Comparison of ENCODE assay signal across 13 mouse cellular contexts in the genomic region with DNA sequence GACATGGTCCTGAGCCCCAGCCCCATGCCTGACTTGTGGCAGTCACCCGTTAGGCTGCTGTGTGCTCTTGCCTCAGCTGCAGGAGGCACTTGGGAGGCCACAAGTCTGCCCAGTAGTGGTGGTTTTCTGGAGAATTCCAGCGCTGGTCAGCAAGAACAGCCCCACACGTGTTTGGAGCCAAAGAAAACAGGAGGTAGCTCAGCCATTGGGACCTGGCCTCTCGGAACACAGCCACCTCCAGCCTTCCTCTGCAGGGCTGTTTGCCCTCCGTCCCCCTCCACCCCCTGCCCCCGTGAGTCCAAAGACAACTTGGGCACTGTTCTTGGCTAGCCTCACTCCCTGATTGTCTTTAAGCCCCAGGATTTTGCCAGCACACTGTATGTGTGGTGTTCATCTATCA. TPM values are rescaled to one million over a fixed set of nuclear protein-coding genes. Genes with fewer than 3 reads are reported as not detected.
DNase-seq lines count a peak whose midpoint lies in the region; ATAC-seq and TF ChIP-seq lines count a peak whose summit lies in the region.
"Had no signal": no experiment of that assay in that cellular context is flagged by ENCODE, and none has a peak within 500 bp of the region (broad histone marks: within the 10 kb centered on the region; RNA-seq: fewer than 3 reads in every experiment).

No protein-coding gene starts in this region.

- H3K36me3 ChIP-seq in heart, embryonic 12.5 days = no peaks in the 10 kb centered on the region
- no peaks in the 10 kb centered on the region for H3K36me3 ChIP-seq in limb, embryonic 11.5 days (ENCODE audit: control insufficient read depth, insufficient read depth, low read length)
- no peaks in the 10 kb centered on the region for H3K36me3 ChIP-seq in limb, embryonic 10.5 days
- no peaks in the 10 kb centered on the region for H3K36me3 ChIP-seq in lung, postnatal 0 days (ENCODE audit: insufficient read depth, low read length)
- H3K36me3 ChIP-seq: liver, embryonic 13.5 days; midbrain, embryonic 10.5 days had no signal

- no peak overlapping the region for H3K4me3 ChIP-seq in heart, embryonic 12.5 days
- H3K4me3 ChIP-seq in limb, embryonic 11.5 days (ENCODE audit: low read depth, low read length) = no peak overlapping the region
- H3K4me3 ChIP-seq in limb, embryonic 10.5 days = no peak overlapping the region
- no peak overlapping the region for H3K4me3 ChIP-seq in lung, postnatal 0 days (ENCODE audit: low read depth, low read length)
- H3K4me3 ChIP-seq: liver, embryonic 13.5 days; midbrain, embryonic 10.5 days had no signal

- no peak for TF ChIP-seq EP300 in lung, postnatal 0 days (IDR thresholded peaks at IDR 0.05)

- peaks cover 58% of the 10 kb centered on the region for H3K4me1 ChIP-seq in heart, embryonic 12.5 days (replicated peaks)
- H3K4me1 ChIP-seq in limb, embryonic 11.5 days (ENCODE audit: control insufficient read depth, insufficient read depth, low read length) = peaks cover 30% of the 10 kb centered on the region
- peaks cover 54% of the 10 kb centered on the region for H3K4me1 ChIP-seq in limb, embryonic 10.5 days
- peaks cover 9% of the 10 kb centered on the region; the same call in 1 of the 2 replicates for H3K4me1 ChIP-seq in lung, postnatal 0 days (ENCODE audit: insufficient read depth, low read depth, low read length)

- peaks cover 56% of the 10 kb centered on the region for H3K27me3 ChIP-seq in heart, embryonic 12.5 days (replicated peaks)
- peaks cover 54% of the 10 kb centered on the region for H3K27me3 ChIP-seq in limb, embryonic 11.5 days (ENCODE audit: control insufficient read depth, insufficient read depth, low read length)
- H3K27me3 ChIP-seq in limb, embryonic 10.5 days (ENCODE audit: low read depth, poor library complexity, severe bottlenecking) = peaks cover 71% of the 10 kb centered on the region
- peaks cover 44% of the 10 kb centered on the region for H3K27me3 ChIP-seq in lung, postnatal 0 days (replicated peaks; ENCODE audit: insufficient read depth, low read length)

- peak; percentile 54 for ATAC-seq in heart, embryonic 12.5 days (ENCODE audit: insufficient number of reproducible peaks, low FRiP score)
- no peak for ATAC-seq in limb, embryonic 11.5 days (ENCODE audit: insufficient number of reproducible peaks, low FRiP score, low TSS enrichment, low read depth)
- ATAC-seq in lung, postnatal 0 days = no peak
- ATAC-seq: CD4-positive, CD25-positive, alpha-beta regulatory T cell, adult 4 months; hindbrain, postnatal 0 days had no signal

- TF ChIP-seq CTCF in lung, postnatal 0 days (IDR thresholded peaks at IDR 0.05) = no peak

- intact Hi-C loops in heart, postnatal 10 days (cut with DNase I) = no loop called here

- H3K9ac ChIP-seq in heart, embryonic 12.5 days = no peak overlapping the region
- H3K9ac ChIP-seq in limb, embryonic 11.5 days (ENCODE audit: low read length) = no peak overlapping the region
- H3K9ac ChIP-seq in lung, postnatal 0 days (replicated peaks; ENCODE audit: low read depth) = no peak overlapping the region
- H3K9ac ChIP-seq: liver, embryonic 13.5 days had no signal

- no peaks in the 10 kb centered on the region for H3K9me3 ChIP-seq in heart, embryonic 12.5 days (replicated peaks)
- H3K9me3 ChIP-seq in limb, embryonic 11.5 days (ENCODE audit: control insufficient read depth, low read length) = no peaks in the 10 kb centered on the region
- no peaks in the 10 kb centered on the region for H3K9me3 ChIP-seq in limb, embryonic 10.5 days (replicated peaks)
- no peaks in the 10 kb centered on the region for H3K9me3 ChIP-seq in lung, postnatal 0 days (ENCODE audit: low read length)
- H3K9me3 ChIP-seq: midbrain, embryonic 10.5 days had no signal

- DNase-seq in heart, postnatal 10 days = no peak
- peak; percentile 24 for DNase-seq in limb, embryonic 11.5 days (ENCODE audit: low spot score)
- DNase-seq in limb, embryonic 10.5 days (ENCODE audit: low spot score) = no peak
- DNase-seq in kidney, postnatal 10 days = peak; percentile 52
- DNase-seq in cerebellum, adult 11 months = no peak
- no peak for DNase-seq in lung, postnatal 0 days (ENCODE audit: low spot score)
- DNase-seq: gastrocnemius, postnatal 36 days; liver, embryonic 13.5 days; lung, postnatal 14 days had no signal

- 26% methylated on average over 6 of the region's 6 CpGs for WGBS in heart, embryonic 12.5 days
- WGBS in limb, embryonic 11.5 days = 47% methylated on average over 6 of the region's 6 CpGs
- 41% methylated on average over 6 of the region's 6 CpGs for WGBS in limb, embryonic 10.5 days
- WGBS in lung, postnatal 0 days = 30% methylated on average over 6 of the region's 6 CpGs

- H3K27ac ChIP-seq in heart, embryonic 12.5 days (ENCODE audit: poor library complexity, severe bottlenecking) = peak overlapping the region; percentile 65; the same call in 1 of the 2 replicates
- no peak overlapping the region for H3K27ac ChIP-seq in limb, embryonic 11.5 days (replicated peaks; ENCODE audit: low read depth, low read length)
- H3K27ac ChIP-seq in limb, embryonic 10.5 days = no peak overlapping the region; the same call in 1 of the 2 replicates
- H3K27ac ChIP-seq in lung, postnatal 0 days (ENCODE audit: low read length) = no peak overlapping the region
- H3K27ac ChIP-seq: hindbrain, postnatal 0 days; liver, embryonic 13.5 days; midbrain, embryonic 10.5 days had no signal

- H3K4me2 ChIP-seq in heart, embryonic 12.5 days = no peak overlapping the region
- no peak overlapping the region for H3K4me2 ChIP-seq in limb, embryonic 11.5 days (ENCODE audit: low read depth, severe bottlenecking)
- no peak overlapping the region for H3K4me2 ChIP-seq in lung, postnatal 0 days (replicated peaks; ENCODE audit: low read depth, low read length)
- H3K4me2 ChIP-seq: liver, embryonic 13.5 days had no signal

RNA-seq across cellular contexts. Expression of a gene that starts 1.4 kb away (rescaled TPM):
- 2.7 and 3.6 TPM in 2 replicates for polyA plus RNA-seq in heart, embryonic 12.5 days (2016; fragmentation: Nextera tagmentation; extraction: Ambion mirVana)
- 1 to 10 TPM; 2.4 to 3.4 TPM for total RNA-seq in heart, postnatal 10 days (2021)
- polyA plus RNA-seq in limb, embryonic 11.5 days (2014; fragmentation: Nextera tagmentation; extraction: Ambion mirVana) = 0.43 and 0.50 TPM in 2 replicates
- 0.08 and 0.35 TPM in 2 replicates for polyA plus RNA-seq in limb, embryonic 10.5 days (2016; fragmentation: Nextera tagmentation; extraction: Ambion mirVana)
- polyA plus RNA-seq in lung, postnatal 0 days (2015; fragmentation: Nextera tagmentation; extraction: Ambion mirVana) = 0.13 and 0.29 TPM in 2 replicates

RNA-seq across cellular contexts. Expression of a gene that starts 18.9 kb away (rescaled TPM):
- polyA plus RNA-seq in heart, embryonic 12.5 days (2016; fragmentation: Nextera tagmentation; extraction: Ambion mirVana) = 24.5 and 25.5 TPM in 2 replicates
- 10 to 100 TPM; 40.8 to 48.8 TPM for total RNA-seq in heart, postnatal 10 days (2021)
- polyA plus RNA-seq in limb, embryonic 11.5 days (2014; fragmentation: Nextera tagmentation; extraction: Ambion mirVana) = 23.2 and 25.1 TPM in 2 replicates
- polyA plus RNA-seq in limb, embryonic 10.5 days (2016; fragmentation: Nextera tagmentation; extraction: Ambion mirVana) = 25.6 and 26.7 TPM in 2 replicates
- polyA plus RNA-seq in lung, postnatal 0 days (2015; fragmentation: Nextera tagmentation; extraction: Ambion mirVana) = 10.4 and 11.1 TPM in 2 replicates

RNA-seq across cellular contexts. Expression of a gene that starts 42.3 kb away (rescaled TPM):
- polyA plus RNA-seq in heart, embryonic 12.5 days (2016; fragmentation: Nextera tagmentation; extraction: Ambion mirVana) = 2.1 TPM in 2 replicates
- under 1 TPM in 1 of 2 experiments, not detected in 1; 0.20 TPM for total RNA-seq in heart, postnatal 10 days (2021)
- polyA plus RNA-seq in limb, embryonic 11.5 days (2014; fragmentation: Nextera tagmentation; extraction: Ambion mirVana) = 2.9 and 4.2 TPM in 2 replicates
- polyA plus RNA-seq in limb, embryonic 10.5 days (2016; fragmentation: Nextera tagmentation; extraction: Ambion mirVana) = 7.9 and 13.8 TPM in 2 replicates
- 0.33 and 0.81 TPM in 2 replicates for polyA plus RNA-seq in lung, postnatal 0 days (2015; fragmentation: Nextera tagmentation; extraction: Ambion mirVana)

RNA-seq across cellular contexts. Expression of a gene that starts 56.4 kb away (rescaled TPM):
- polyA plus RNA-seq in heart, embryonic 12.5 days (2016; fragmentation: Nextera tagmentation; extraction: Ambion mirVana) = 2.1 and 2.5 TPM in 2 replicates
- total RNA-seq in heart, postnatal 10 days (2021) = under 1 TPM; 0.57 to 0.67 TPM
- 4.7 and 6.0 TPM in 2 replicates for polyA plus RNA-seq in limb, embryonic 11.5 days (2014; fragmentation: Nextera tagmentation; extraction: Ambion mirVana)
- polyA plus RNA-seq in limb, embryonic 10.5 days (2016; fragmentation: Nextera tagmentation; extraction: Ambion mirVana) = 3.2 and 4.6 TPM in 2 replicates
- polyA plus RNA-seq in lung, postnatal 0 days (2015; fragmentation: Nextera tagmentation; extraction: Ambion mirVana) = 0.63 and 1.6 TPM in 2 replicates
- polyA plus RNA-seq: CD4-positive, CD25-positive, alpha-beta regulatory T cell, adult 4 months had no signal

Comparison
In these comparisons a context has a peak if more than half of its experiments do, and no peak if none do; other contexts are left out.
1. DNase-seq: peak in limb, embryonic 11.5 days (single experiment) and kidney, postnatal 10 days (single experiment); none in heart, postnatal 10 days (0 of 2), limb, embryonic 10.5 days (single experiment), cerebellum, adult 11 months (single experiment) and lung, postnatal 0 days (single experiment).